Comparison of ENCODE assay signal across 11 mouse cellular contexts in the genomic region with DNA sequence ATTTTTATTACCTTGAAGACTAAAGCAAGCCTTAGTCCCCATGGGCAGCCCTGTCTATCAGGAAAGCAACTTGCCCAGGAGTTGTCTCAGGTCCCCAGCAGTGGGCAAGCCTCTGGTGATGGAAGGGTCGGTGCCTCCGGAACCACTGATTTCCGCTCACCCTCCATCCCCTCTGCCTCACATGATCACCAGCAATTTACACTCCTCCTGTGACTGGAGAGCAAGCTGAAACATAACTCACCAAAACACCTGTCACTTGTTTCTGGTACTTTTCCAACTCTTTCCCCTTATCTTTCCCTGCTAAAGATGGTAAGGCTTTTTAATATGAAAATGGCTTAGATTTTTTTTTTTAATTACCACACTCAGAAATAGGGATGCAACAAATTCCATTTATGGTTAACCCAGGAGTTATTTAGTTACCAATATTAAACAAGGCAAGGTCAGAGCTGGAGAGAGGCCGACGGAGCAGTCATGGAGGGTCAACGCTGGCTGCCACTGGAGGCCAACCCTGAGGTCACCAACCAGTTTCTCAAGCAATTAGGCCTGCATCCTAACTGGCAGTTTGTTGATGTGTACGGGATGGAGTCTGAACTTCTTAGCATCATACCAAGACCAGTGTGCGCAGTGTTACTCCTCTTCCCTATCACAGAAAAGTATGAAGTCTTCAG. TPM values are rescaled to one million over a fixed set of nuclear protein-coding genes. Genes with fewer than 3 reads are reported as not detected.
A peak's percentile ranks its signal among the peaks of the same experiment; 100 is the strongest.
DNase-seq lines count a peak whose midpoint lies in the region; ATAC-seq and TF ChIP-seq lines count a peak whose summit lies in the region.
"Had no signal": no experiment of that assay in that cellular context is flagged by ENCODE, and none has a peak within 500 bp of the region (broad histone marks: within the 10 kb centered on the region; RNA-seq: fewer than 3 reads in every experiment).

Gene Uchl4 (plus strand): TSS at position 434 of the 668 bp plus-strand sequence.

- ATAC-seq in hindbrain, embryonic 12.5 days (ENCODE audit: low FRiP score): no peak
- no peak for ATAC-seq in hindbrain, embryonic 11.5 days (ENCODE audit: low FRiP score)
- no peak for ATAC-seq in embryonic facial prominence, embryonic 14.5 days (ENCODE audit: low read depth)
- no peak for ATAC-seq in kidney, postnatal 0 days (replicated peaks; ENCODE audit: low FRiP score, low read depth)
- no peak for ATAC-seq in midbrain, embryonic 16.5 days

- H3K4me3 ChIP-seq in hindbrain, embryonic 12.5 days: no peak within 1 kb of the TSS
- no peak within 1 kb of the TSS for H3K4me3 ChIP-seq in hindbrain, embryonic 11.5 days (ENCODE audit: low read depth, low read length)
- no peak within 1 kb of the TSS for H3K4me3 ChIP-seq in ES-Bruce4 (ENCODE audit: low read depth, low read length)
- H3K4me3 ChIP-seq in embryonic facial prominence, embryonic 14.5 days (ENCODE audit: low read depth, low read length): no peak within 1 kb of the TSS
- no peak within 1 kb of the TSS for H3K4me3 ChIP-seq in kidney, postnatal 0 days (replicated peaks; ENCODE audit: low read depth, low read length)
- H3K4me3 ChIP-seq in midbrain, embryonic 16.5 days (ENCODE audit: low read depth, low read length): no peak within 1 kb of the TSS

- 94% methylated on average over 8 of the region's 8 CpGs for WGBS in hindbrain, embryonic 12.5 days
- 90% methylated on average over 8 of the region's 8 CpGs for WGBS in hindbrain, embryonic 11.5 days
- 68% methylated on average over 8 of the region's 8 CpGs for WGBS in embryonic facial prominence, embryonic 14.5 days
- 38% methylated on average over 8 of the region's 8 CpGs for WGBS in kidney, postnatal 0 days
- WGBS in midbrain, embryonic 16.5 days: 93% methylated on average over 8 of the region's 8 CpGs

- H3K4me1 ChIP-seq in hindbrain, embryonic 12.5 days: peaks cover 27% of the 10 kb centered on the region
- no peaks in the 10 kb centered on the region; the same call in 1 of the 2 replicates for H3K4me1 ChIP-seq in hindbrain, embryonic 11.5 days (replicated peaks; ENCODE audit: control insufficient read depth, insufficient read depth, low read length)
- H3K4me1 ChIP-seq in ES-Bruce4 (ENCODE audit: control insufficient read depth, insufficient read depth, low read length): no peaks in the 10 kb centered on the region
- peaks cover 29% of the 10 kb centered on the region for H3K4me1 ChIP-seq in embryonic facial prominence, embryonic 14.5 days (ENCODE audit: control insufficient read depth, insufficient read depth, low read length)
- peaks cover 29% of the 10 kb centered on the region for H3K4me1 ChIP-seq in kidney, postnatal 0 days (replicated peaks; ENCODE audit: insufficient read depth, low read length)
- peaks cover 4% of the 10 kb centered on the region; the same call in 1 of the 2 replicates for H3K4me1 ChIP-seq in midbrain, embryonic 16.5 days (ENCODE audit: control insufficient read depth, insufficient read depth, low read length)

- no peak for DNase-seq in hindbrain, embryonic 11.5 days (ENCODE audit: low spot score)
- DNase-seq in embryonic facial prominence, embryonic 14.5 days (ENCODE audit: low spot score): peak; percentile 24
- no peak for DNase-seq in kidney, postnatal 0 days (ENCODE audit: low spot score)
- no peak for DNase-seq in adrenal gland, postnatal 25 days
- DNase-seq in spleen, postnatal 36 days (ENCODE audit: low spot score in 2 of 2): no peak
- DNase-seq: thymus, postnatal 25 days had no signal

- TF ChIP-seq EP300 in ES-Bruce4 (IDR thresholded peaks at IDR 0.05; ENCODE audit: insufficient read depth, low read depth, low read length): no peak

- peak within 1 kb of the TSS; percentile 48 for H3K27ac ChIP-seq in hindbrain, embryonic 12.5 days
- H3K27ac ChIP-seq in hindbrain, embryonic 11.5 days (ENCODE audit: low read depth, low read length): no peak within 1 kb of the TSS; the same call in 1 of the 2 replicates
- H3K27ac ChIP-seq in ES-Bruce4 (ENCODE audit: insufficient read depth, low read length): no peak within 1 kb of the TSS; the same call in 1 of the 2 replicates
- H3K27ac ChIP-seq in embryonic facial prominence, embryonic 14.5 days (replicated peaks; ENCODE audit: low read depth, low read length): peak within 1 kb of the TSS; percentile 88
- peak within 1 kb of the TSS; percentile 60 for H3K27ac ChIP-seq in kidney, postnatal 0 days
- no peak within 1 kb of the TSS for H3K27ac ChIP-seq in midbrain, embryonic 16.5 days (ENCODE audit: low read length)
- H3K27ac ChIP-seq: macrophage had no signal

- no peaks in the 10 kb centered on the region for H3K36me3 ChIP-seq in hindbrain, embryonic 12.5 days
- H3K36me3 ChIP-seq in hindbrain, embryonic 11.5 days (ENCODE audit: control insufficient read depth, insufficient read depth, low read length): no peaks in the 10 kb centered on the region
- H3K36me3 ChIP-seq in ES-Bruce4 (ENCODE audit: control insufficient read depth, insufficient read depth, low read length, poor library complexity, severe bottlenecking): peaks cover 8% of the 10 kb centered on the region
- 0 out of 2 replicates have a peak, but pooled peaks cover 6% of the 10 kb centered on the region for H3K36me3 ChIP-seq in embryonic facial prominence, embryonic 14.5 days (ENCODE audit: control insufficient read depth, insufficient read depth, low read length)
- no peaks in the 10 kb centered on the region for H3K36me3 ChIP-seq in kidney, postnatal 0 days (ENCODE audit: insufficient read depth, low read length)
- no peaks in the 10 kb centered on the region for H3K36me3 ChIP-seq in midbrain, embryonic 16.5 days (ENCODE audit: control insufficient read depth, insufficient read depth, low read length)

- TF ChIP-seq POLR2A in ES-Bruce4 (IDR thresholded peaks at IDR 0.05; ENCODE audit: insufficient read depth, low read length): no peak

- TF ChIP-seq CTCF in ES-Bruce4 (IDR thresholded peaks at IDR 0.05; ENCODE audit: low read depth, low read length): no peak
- TF ChIP-seq CTCF in kidney, postnatal 0 days (IDR thresholded peaks at IDR 0.05; ENCODE audit: low read depth): no peak

- no peaks in the 10 kb centered on the region for H3K27me3 ChIP-seq in hindbrain, embryonic 12.5 days
- H3K27me3 ChIP-seq in hindbrain, embryonic 11.5 days (ENCODE audit: control insufficient read depth, insufficient read depth, low read length): no peaks in the 10 kb centered on the region
- H3K27me3 ChIP-seq in ES-Bruce4 (ENCODE audit: control insufficient read depth, insufficient read depth, low read length, poor library complexity, severe bottlenecking): no peaks in the 10 kb centered on the region
- no peaks in the 10 kb centered on the region for H3K27me3 ChIP-seq in embryonic facial prominence, embryonic 14.5 days (replicated peaks; ENCODE audit: control insufficient read depth, insufficient read depth, low read length)
- no peaks in the 10 kb centered on the region for H3K27me3 ChIP-seq in kidney, postnatal 0 days (ENCODE audit: insufficient read depth, low read length)
- H3K27me3 ChIP-seq in midbrain, embryonic 16.5 days (ENCODE audit: control insufficient read depth, insufficient read depth, low read depth, low read length): no peaks in the 10 kb centered on the region

- H3K9me3 ChIP-seq in hindbrain, embryonic 12.5 days (replicated peaks): no peaks in the 10 kb centered on the region
- no peaks in the 10 kb centered on the region for H3K9me3 ChIP-seq in hindbrain, embryonic 11.5 days (ENCODE audit: control insufficient read depth, low read length)
- H3K9me3 ChIP-seq in ES-Bruce4 (replicated peaks; ENCODE audit: control insufficient read depth, insufficient read depth, low read length, poor library complexity, severe bottlenecking): no peaks in the 10 kb centered on the region
- no peaks in the 10 kb centered on the region for H3K9me3 ChIP-seq in embryonic facial prominence, embryonic 14.5 days (ENCODE audit: control insufficient read depth, low read length)
- H3K9me3 ChIP-seq in kidney, postnatal 0 days (replicated peaks; ENCODE audit: low read length): no peaks in the 10 kb centered on the region
- no peaks in the 10 kb centered on the region for H3K9me3 ChIP-seq in midbrain, embryonic 16.5 days (replicated peaks; ENCODE audit: control insufficient read depth, low read length, poor library complexity, severe bottlenecking)

- H3K4me2 ChIP-seq in hindbrain, embryonic 12.5 days (replicated peaks): no peak within 1 kb of the TSS
- H3K4me2 ChIP-seq in hindbrain, embryonic 11.5 days (replicated peaks; ENCODE audit: low read depth, low read length): no peak within 1 kb of the TSS
- H3K4me2 ChIP-seq in embryonic facial prominence, embryonic 14.5 days (ENCODE audit: low read depth, low read length): no peak within 1 kb of the TSS
- H3K4me2 ChIP-seq in kidney, postnatal 0 days (ENCODE audit: low read length): no peak within 1 kb of the TSS
- H3K4me2 ChIP-seq in midbrain, embryonic 16.5 days (ENCODE audit: low read length): no peak within 1 kb of the TSS

- H3K9ac ChIP-seq in hindbrain, embryonic 12.5 days: no peak within 1 kb of the TSS
- no peak within 1 kb of the TSS for H3K9ac ChIP-seq in hindbrain, embryonic 11.5 days (ENCODE audit: low read depth, low read length)
- H3K9ac ChIP-seq in ES-Bruce4 (ENCODE audit: low read depth, poor library complexity, severe bottlenecking): no peak within 1 kb of the TSS
- H3K9ac ChIP-seq in embryonic facial prominence, embryonic 14.5 days (ENCODE audit: low read depth, low read length): no peak within 1 kb of the TSS
- H3K9ac ChIP-seq in kidney, postnatal 0 days (ENCODE audit: low read depth, low read length): no peak within 1 kb of the TSS
- no peak within 1 kb of the TSS for H3K9ac ChIP-seq in midbrain, embryonic 16.5 days (ENCODE audit: low read depth, low read length)

RNA-seq across cellular contexts. Expression of gene Uchl4, which starts in this region (rescaled TPM):
- polyA plus RNA-seq in hindbrain, embryonic 12.5 days (2016; fragmentation: Nextera tagmentation; extraction: Ambion mirVana): 3.6 and 4.0 TPM in 2 replicates
- polyA plus RNA-seq in hindbrain, embryonic 11.5 days (2014; fragmentation: Nextera tagmentation; extraction: Ambion mirVana): 4.0 and 5.2 TPM in 2 replicates
- polyA plus RNA-seq in ES-Bruce4 (2011; ENCODE audit: insufficient read depth, insufficient read length, low read depth, missing spikeins): 13.2 and 14.3 TPM in 2 replicates
- 2.2 and 2.3 TPM in 2 replicates for polyA plus RNA-seq in embryonic facial prominence, embryonic 14.5 days (2014; fragmentation: Nextera tagmentation; extraction: Ambion mirVana)
- 1.3 and 2.0 TPM in 2 replicates for polyA plus RNA-seq in kidney, postnatal 0 days (2015; fragmentation: Nextera tagmentation; extraction: Ambion mirVana)
- 2.6 and 2.9 TPM in 2 replicates for total RNA-seq in adrenal gland, postnatal 25 days (2021)
- polyA plus RNA-seq in midbrain, embryonic 16.5 days (2015; fragmentation: Nextera tagmentation; extraction: Ambion mirVana): 2.7 and 2.9 TPM in 2 replicates
- polyA plus RNA-seq: small intestine, adult 2 months had no signal

Comparison
In these comparisons a context has a peak if more than half of its experiments do, and no peak if none do; other contexts are left out.
1. H3K27ac ChIP-seq: peak in hindbrain, embryonic 12.5 days (single experiment), embryonic facial prominence, embryonic 14.5 days (single experiment) and kidney, postnatal 0 days (single experiment); none in hindbrain, embryonic 11.5 days (single experiment), ES-Bruce4 (single experiment) and midbrain, embryonic 16.5 days (single experiment).